Mouse (Mus musculus) inflammation-experienced regulatory T-cells, adult 6 months (primary cell): Measurements from ENCODE around the gene Espn. TPM values are rescaled to one million over a fixed set of nuclear protein-coding genes. Genes with fewer than 3 reads are reported as not detected.

ENCODE experiments used
- polyA plus RNA-seq, 3 experiments: library from polyadenylated mRNA; unstranded; fragments of 100-300 nt; shearing (Covaris generic); gene quantifications; one replicate each; pipeline ENCODE4 v1.2.1; 2017

Espn gene
- polyA plus RNA-seq, 3 experiments from 2014 or later, result 6.0 to 13.1 (median 9.7) TPM

Other genes with a start within 250 kb of the Espn start
- 10 to 100 TPM; 28.1 to 33.8 (median 33.5) TPM for gene Dnajc11, start 218.7 kb downstream of the Espn start, polyA plus RNA-seq
- gene Thap3, start 163.4 kb downstream of the Espn start, polyA plus RNA-seq, result 100 to 1,000 TPM; 107 to 167 (median 117) TPM
- gene Phf13, start 156.1 kb downstream of the Espn start, polyA plus RNA-seq, result 1 to 10 TPM; 3.2 to 4.6 (median 4.2) TPM
- 1 to 10 TPM; 3.0 to 4.2 (median 3.6) TPM for gene Klhl21, start 143.6 kb downstream of the Espn start, polyA plus RNA-seq
- gene Zbtb48, start 124.7 kb downstream of the Espn start, polyA plus RNA-seq, result 10 to 100 TPM; 16.2 to 26.3 (median 18.9) TPM
- not detected for gene Tas1r1, start 113.8 kb downstream of the Espn start, polyA plus RNA-seq
- gene Nol9, start 113.0 kb downstream of the Espn start, polyA plus RNA-seq, result 10 to 100 TPM in 2 of 3 experiments, 1 to 10 TPM in 1; 7.7 to 22.5 (median 10.2) TPM
- gene Plekhg5, start 79.9 kb downstream of the Espn start, polyA plus RNA-seq, result 1 to 10 TPM; 2.5 to 3.7 (median 2.9) TPM
- gene Tnfrsf25, start 36.4 kb downstream of the Espn start, polyA plus RNA-seq, result 100 to 1,000 TPM; 125 to 133 (median 127) TPM
- not detected for gene Hes2, start 6.5 kb upstream of the Espn start, polyA plus RNA-seq
- gene Acot7, start 25.8 kb upstream of the Espn start, polyA plus RNA-seq, result 100 to 1,000 TPM; 124 to 249 (median 126) TPM
- under 1 TPM in 1 of 3 experiments, not detected in 2; 0.15 TPM for gene Gpr153, start 121.9 kb upstream of the Espn start, polyA plus RNA-seq
- gene Hes3, start 139.3 kb upstream of the Espn start, polyA plus RNA-seq, result not detected
- gene Icmt, start 144.9 kb upstream of the Espn start, polyA plus RNA-seq, result 1 to 10 TPM; 5.1 to 8.8 (median 7.1) TPM
- not detected for gene Rnf207, start 166.6 kb upstream of the Espn start, polyA plus RNA-seq
- gene Rpl22, start 173.4 kb upstream of the Espn start, polyA plus RNA-seq, result 1,000 to 10,000 TPM in 1 of 3 experiments, 100 to 1,000 TPM in 2; 752 to 1,062 (median 960) TPM
- gene Chd5, start 186.3 kb upstream of the Espn start, polyA plus RNA-seq, result under 1 TPM in 2 of 3 experiments, not detected in 1; 0.05 to 0.11 TPM